Mouse (Mus musculus) kidney, adult 2 months (tissue): ENCODE results near the gene St3gal4. TPM values are rescaled to one million over a fixed set of nuclear protein-coding genes. Genes with fewer than 3 reads are reported as not detected.

Source experiments
- DNase-seq: peaks from one replicate; pipeline ENCODE4 v3.0.0; 2021
- H3K27ac ChIP-seq: fragments of 200-500 bp; 2 replicates; pipeline ENCODE4 v1.5.1; 2012; ENCODE audit warnings: low read depth, low read length, control low read depth, inconsistent platforms; ENCODE audit not compliant: insufficient read depth
- H3K27me3 ChIP-seq: fragments of 200-500 bp; replicated peaks from 2 replicates; pipeline ENCODE4 v1.6.1; 2012; ENCODE audit warnings: mild to moderate bottlenecking, moderate library complexity, low read length, inconsistent platforms; ENCODE audit not compliant: control insufficient read depth, insufficient read depth
- H3K36me3 ChIP-seq: fragments of 200-500 bp; 2 replicates; pipeline ENCODE4 v1.6.1; 2012; ENCODE audit warnings: mild to moderate bottlenecking, moderate library complexity, low read length, inconsistent platforms; ENCODE audit not compliant: control insufficient read depth, insufficient read depth
- H3K4me1 ChIP-seq: fragments of 200-500 bp; 2 replicates; pipeline ENCODE4 v1.6.1; 2011; ENCODE audit warnings: low read length; ENCODE audit not compliant: control insufficient read depth, insufficient read depth
- H3K4me3 ChIP-seq: fragments of 200-500 bp; 2 replicates; pipeline ENCODE4 v1.5.1; 2011; ENCODE audit warnings: mild to moderate bottlenecking, low read depth, low read length, control low read depth; ENCODE audit not compliant: insufficient read depth
- CTCF ChIP-seq: fragments of 200-500 bp; conservative IDR thresholded peaks from 2 replicates; pipeline ENCODE4 v1.5.1; 2011; ENCODE audit warnings: low read depth, mild to moderate bottlenecking, control low read depth, low read length, moderate library complexity, mixed read lengths; ENCODE audit not compliant: insufficient read depth, insufficient read length
- POLR2A ChIP-seq: fragments of 200-500 bp; IDR thresholded peaks from one replicate; pipeline ENCODE4 v1.6.1; 2011; ENCODE audit warnings: low read depth, low read length, control low read depth
- WGBS: fragments of 180-500 bp; shearing (Covaris S2); methylation state at CpG from one replicate; pipeline ENCODE4 v1.1.7; 2018; 5-methylcytosine and 5-hydroxymethylcytosine counted together
- polyA plus RNA-seq: library from polyadenylated mRNA; depleted of rRNA; stranded (reverse); fragments of >200 nt; gene quantifications from 2 replicates; pipeline ENCODE4 v1.2.3, GENCODE M21; 2012

St3gal4 gene
- polyA plus RNA-seq, 1 experiment: 5.0 TPM

- Histone ChIP-seq H3K4me1 (0 out of 2 replicates have a peak, but pooled peaks cover 3% of the 10 kb centered on the region), H3K4me3 (no peak overlapping the region), H3K27ac (no peak overlapping the region), H3K27me3 (no peaks in the 10 kb centered on the region), H3K36me3 (no peaks in the 10 kb centered on the region)
- TF ChIP-seq CTCF (no peak), POLR2A (no peak)
- 73% methylated on average over 15 of the region's 15 CpGs for WGBS
- no peak for DNase-seq
These were observed 12.9 kb downstream of the St3gal4 start for GRCm38 (mm10) chr9:35105884-35106880.

- Histone ChIP-seq H3K36me3 (no peaks in the 10 kb centered on the region), H3K27me3 (no peaks in the 10 kb centered on the region), H3K4me1 (0 out of 2 replicates have a peak, but pooled peaks cover 2% of the 10 kb centered on the region), H3K27ac (no peak overlapping the region), H3K4me3 (no peak overlapping the region)
- TF ChIP-seq CTCF: no peak
- no peak for TF ChIP-seq POLR2A
- 62% methylated on average over 2 of the region's 2 CpGs for WGBS
- DNase-seq: no peak
These were observed 13.6 kb downstream of the St3gal4 start for GRCm38 (mm10) chr9:35105438-35105837.

GRCm38 (mm10) chr9:35104711-35105110, 14.4 kb downstream of the St3gal4 start:
- WGBS: 79% methylated on average over 4 of the region's 4 CpGs
- Histone ChIP-seq H3K4me1 (0 out of 2 replicates have a peak, but pooled peaks cover 1% of the 10 kb centered on the region), H3K27ac (no peak overlapping the region)

GRCm38 (mm10) chr9:35098762-35099161, 20.3 kb downstream of the St3gal4 start:
- DNase-seq: no peak
- WGBS: 72% methylated on average over 4 of the region's 4 CpGs
- Histone ChIP-seq H3K4me1 (peaks cover 5% of the 10 kb centered on the region; the same call in 1 of the 2 replicates), H3K27me3 (no peaks in the 10 kb centered on the region), H3K4me3 (peak overlapping the region; percentile 18; the same call in 1 of the 2 replicates), H3K27ac (no peak overlapping the region), H3K36me3 (no peaks in the 10 kb centered on the region)
- TF ChIP-seq POLR2A (no peak), CTCF (no peak)

More at GRCm38 (mm10) chr9:35104711-35105110, 14.4 kb downstream of the St3gal4 start:
- no peaks in the 10 kb centered on the region for H3K27me3 ChIP-seq
- H3K4me3 ChIP-seq: no peak overlapping the region
- DNase-seq: no peak
- no peaks in the 10 kb centered on the region for H3K36me3 ChIP-seq
- TF ChIP-seq POLR2A (no peak), CTCF (no peak)

- Histone ChIP-seq H3K36me3 (no peaks in the 10 kb centered on the region), H3K27ac (no peak overlapping the region), H3K4me1 (peaks cover 5% of the 10 kb centered on the region; the same call in 1 of the 2 replicates), H3K27me3 (no peaks in the 10 kb centered on the region), H3K4me3 (no peak overlapping the region)
- DNase-seq: no peak
- TF ChIP-seq CTCF: no peak
- TF ChIP-seq POLR2A: no peak
- 88% methylated on average over 4 of the region's 4 CpGs for WGBS
These were observed 21.2 kb downstream of the St3gal4 start for GRCm38 (mm10) chr9:35097901-35098300.

- 61% methylated on average over 1 of the region's 1 CpGs for WGBS
- H3K36me3 ChIP-seq: no peaks in the 10 kb centered on the region
- H3K4me1 ChIP-seq: peaks cover 5% of the 10 kb centered on the region; the same call in 1 of the 2 replicates
- peak overlapping the region; percentile 16; the same call in 1 of the 2 replicates for H3K27ac ChIP-seq
- peak; percentile 51 for DNase-seq
- TF ChIP-seq CTCF: no peak
- no peaks in the 10 kb centered on the region for H3K27me3 ChIP-seq
- no peak overlapping the region for H3K4me3 ChIP-seq
These were observed 23.3 kb downstream of the St3gal4 start for GRCm38 (mm10) chr9:35095726-35096125.

GRCm38 (mm10) chr9:35093350-35093749, 25.7 kb downstream of the St3gal4 start:
- H3K36me3 ChIP-seq: no peaks in the 10 kb centered on the region
- no peaks in the 10 kb centered on the region for H3K27me3 ChIP-seq
- H3K4me1 ChIP-seq: peaks cover 5% of the 10 kb centered on the region; the same call in 1 of the 2 replicates
- TF ChIP-seq POLR2A (no peak), CTCF (no peak)
- 79% methylated on average over 3 of the region's 3 CpGs for WGBS
- H3K27ac ChIP-seq: no peak overlapping the region
- DNase-seq: no peak
- no peak overlapping the region for H3K4me3 ChIP-seq
